Mouse (Mus musculus) hindbrain, embryonic 16.5 days (tissue): ENCODE results near the gene Sppl2c. TPM values are rescaled to one million over a fixed set of nuclear protein-coding genes. Genes with fewer than 3 reads are reported as not detected.

ENCODE experiments used
- polyA plus RNA-seq: library from polyadenylated mRNA; unstranded; fragments of >200 nt; fragmentation: Nextera tagmentation; extraction: Ambion mirVana; gene quantifications from 2 replicates; pipeline ENCODE4 v1.2.1, GENCODE M21; 2015

The Sppl2c gene
- polyA plus RNA-seq, 1 experiment from 2014 or later = not detected

Other genes starting within 250 kb of the Sppl2c start
- gene Nsf, start 232.3 kb upstream of the Sppl2c start, polyA plus RNA-seq = 220 and 239 TPM in 2 replicates
- gene Arf2, start 219.6 kb upstream of the Sppl2c start, polyA plus RNA-seq = 197 and 200 TPM in 2 replicates
- gene Crhr1, start 53.5 kb upstream of the Sppl2c start, polyA plus RNA-seq = 9.0 and 10.2 TPM in 2 replicates
- gene Mapt, start 45.1 kb downstream of the Sppl2c start, polyA plus RNA-seq = 1,116 and 1,219 TPM in 2 replicates